Mouse (Mus musculus): ENCODE data around the gene 1810030O07Rik.

- no peak for TF ChIP-seq GATA1 (IDR thresholded peaks at IDR 0.05; ENCODE audit: borderline replicate concordance, low read length)
- no peak for TF ChIP-seq FLI1 (IDR thresholded peaks at IDR 0.05; ENCODE audit: low read length)
Observed at GRCm38 (mm10) chrX:12645531-12646304, 27.8 kb downstream of the 1810030O07Rik start.
